Mouse (Mus musculus) right cerebral cortex, postnatal 4 days (tissue): ENCODE measurements around the gene Svs6.
"Not testable (repeated sequence)": the region's sequence is repeated elsewhere in the genome, so short reads cannot be mapped to it uniquely, and the experiment has no call there.

Experiments
- DNase-seq: peaks from one replicate; pipeline ENCODE4 v3.0.0-alpha.2; 2022

Svs6 gene

DNA sequence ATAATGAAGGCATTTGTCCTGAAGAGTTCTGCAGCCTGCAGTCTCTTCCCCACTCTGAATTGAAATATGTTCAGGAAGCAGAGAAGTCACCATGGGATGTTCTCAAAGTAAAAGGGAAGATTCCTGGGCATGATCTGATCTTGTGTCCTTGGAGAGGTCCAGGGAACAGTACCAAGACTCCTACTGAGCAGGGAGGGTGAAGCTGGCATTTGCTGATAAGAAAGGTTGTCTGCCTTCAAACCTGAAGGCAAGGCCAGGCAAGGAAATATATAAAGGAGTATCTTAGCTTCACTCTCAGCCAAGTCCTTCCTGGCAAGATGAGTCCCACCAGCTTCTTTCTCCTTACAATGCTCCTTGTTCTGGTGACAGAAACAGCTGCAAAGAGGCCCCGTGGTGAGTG is at the start of gene Svs6:
Svs6 (plus strand) TSS at position 301 of the 400 bp plus-strand sequence.
- DNase-seq = not testable (repeated sequence)

DNA sequence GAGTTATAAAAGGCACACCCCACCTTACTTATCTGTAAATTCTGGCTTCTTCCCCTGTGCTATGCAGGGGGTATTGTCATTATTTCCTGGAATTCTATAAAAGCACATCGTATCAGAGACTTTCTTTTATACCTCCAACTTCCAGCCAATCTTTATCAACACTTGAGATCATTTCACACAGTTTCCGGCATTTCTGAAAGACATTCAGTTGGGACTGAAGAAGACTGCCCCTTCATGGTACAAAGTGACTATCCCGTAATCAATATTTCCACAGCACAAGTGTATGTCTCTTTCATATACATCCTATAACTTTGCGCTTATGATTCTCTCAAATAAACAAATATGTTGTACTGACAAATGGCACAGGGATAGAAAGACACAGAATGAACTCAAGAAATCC is 38.2 kb upstream of the Svs6 start, which contains the start of gene Svs4:
Svs4 (minus strand) TSS at position 101 of the 400 bp plus-strand sequence.
- DNase-seq = no peak

DNA sequence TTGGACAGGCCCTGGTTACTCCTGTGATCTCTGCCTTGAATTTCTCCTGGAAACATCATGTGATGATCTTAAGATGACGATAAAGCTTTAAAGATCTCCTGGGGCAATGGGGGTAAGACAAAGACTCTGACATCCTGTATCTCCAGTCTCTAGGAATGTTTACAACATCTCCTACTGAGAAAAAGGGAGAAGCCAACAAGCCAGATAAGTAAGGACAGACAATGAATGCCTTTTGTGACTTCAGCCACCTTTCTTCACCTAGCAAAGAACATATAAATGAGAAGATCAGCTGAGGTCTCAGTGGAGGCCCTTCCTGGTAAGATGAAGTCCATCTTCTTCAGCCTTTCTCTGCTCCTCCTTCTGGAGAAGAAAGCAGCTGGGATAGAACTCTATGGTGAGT is 27.6 kb upstream of the Svs6 start, which contains the start of gene Svs3a:
Svs3a (plus strand) TSS at position 301 of the 400 bp plus-strand sequence.
- DNase-seq = not testable (repeated sequence)

DNA sequence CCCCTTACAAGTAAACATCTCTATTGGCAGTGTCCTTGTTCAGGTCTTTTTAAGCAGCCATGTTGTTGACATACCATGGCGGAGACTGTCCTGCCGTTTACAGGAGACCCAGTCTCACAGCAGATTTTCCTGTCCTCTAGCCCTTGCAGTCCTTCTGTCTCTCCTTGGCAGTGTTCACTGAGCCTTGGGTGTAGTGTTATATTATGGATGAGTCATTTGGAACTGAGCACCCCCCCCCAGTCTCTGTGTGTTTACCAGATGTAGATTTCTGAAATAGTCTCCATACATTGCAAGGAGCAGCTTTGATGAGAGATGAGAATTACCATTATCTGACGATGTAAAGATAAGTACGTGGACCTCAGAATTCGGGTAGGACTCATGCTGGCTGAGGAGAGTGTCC is 4.0 kb upstream of the Svs6 start:
- DNase-seq = no peak

DNA sequence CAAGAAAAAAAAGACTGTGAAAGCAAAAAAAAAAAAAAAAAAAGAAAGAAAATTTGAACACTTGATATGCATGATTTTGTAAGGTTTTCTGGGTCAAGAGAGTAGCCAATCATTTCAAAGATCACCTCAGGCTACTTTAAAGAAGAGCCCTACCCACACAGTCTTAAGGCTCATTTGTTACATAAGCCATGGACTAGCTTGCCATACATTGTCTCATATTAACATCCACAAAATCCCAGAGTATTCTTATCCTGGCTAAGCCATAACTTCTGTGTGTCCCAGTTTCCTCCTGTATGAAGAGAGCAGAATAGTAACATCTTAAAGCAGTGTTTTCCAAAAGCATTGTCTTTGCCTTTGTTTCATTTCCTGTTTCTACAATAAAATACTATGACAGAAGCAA is 1.1 kb upstream of the Svs6 start:
- DNase-seq = not testable (repeated sequence)

DNA sequence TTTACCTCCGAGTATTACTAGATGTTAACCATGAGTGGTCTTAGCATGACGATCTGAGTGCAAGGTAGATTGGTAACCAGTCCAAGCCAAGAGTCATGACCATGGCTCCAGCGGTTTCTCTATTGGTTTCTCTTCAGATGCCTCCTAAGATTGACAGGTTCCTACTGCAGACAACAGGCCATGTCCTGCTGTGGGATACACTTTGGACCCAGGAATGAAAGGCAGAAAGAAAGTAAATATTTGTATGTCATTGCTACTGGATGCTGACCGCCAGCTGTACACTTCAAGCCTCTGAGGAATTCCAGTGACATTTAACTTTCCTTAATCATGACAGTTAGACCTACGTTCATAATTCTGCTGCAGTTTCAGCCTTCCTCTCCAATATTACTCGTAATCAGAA is 4.4 kb downstream of the Svs6 start:
- no peak for DNase-seq

DNA sequence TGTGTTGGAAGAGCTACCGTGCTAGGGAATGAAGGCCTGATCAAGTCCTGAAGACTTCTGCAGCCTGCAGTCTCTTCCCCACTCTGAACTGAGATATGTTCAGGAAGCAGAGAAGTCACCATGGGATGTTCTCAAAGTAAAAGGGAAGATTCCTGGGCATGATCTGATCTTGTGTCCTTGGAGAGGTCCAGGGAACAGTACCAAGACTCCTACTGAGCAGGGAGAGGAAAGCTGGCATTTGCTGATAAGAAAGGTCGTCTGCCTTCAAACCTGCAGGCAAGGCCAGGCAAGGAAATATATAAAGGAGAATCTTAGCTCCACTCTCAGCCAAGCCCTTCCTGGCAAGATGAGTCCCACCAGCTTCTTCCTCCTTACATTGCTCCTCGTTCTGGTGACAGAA is 15.9 kb downstream of the Svs6 start, which contains the start of gene Svs5:
Svs5 (plus strand) TSS at position 301 of the 400 bp plus-strand sequence.
- not testable (repeated sequence) for DNase-seq

DNA sequence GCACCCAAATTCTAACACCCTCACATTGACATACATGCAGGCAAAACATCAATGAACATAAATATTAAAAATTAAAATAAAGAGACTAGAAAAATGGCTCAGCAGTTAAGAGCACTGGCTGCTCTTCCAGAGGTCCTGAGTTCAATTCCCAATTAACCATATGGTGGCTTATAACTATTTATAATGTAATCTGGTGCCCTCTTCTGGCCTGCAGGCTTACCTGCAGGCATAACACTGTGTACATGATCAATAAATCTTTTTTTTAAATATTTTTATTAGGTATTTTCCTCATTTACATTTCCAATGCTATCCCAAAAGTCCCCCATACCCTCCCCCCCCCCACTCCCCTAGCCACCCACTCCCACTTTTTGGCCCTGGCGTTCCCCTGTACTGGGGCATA is 27.2 kb downstream of the Svs6 start:
- DNase-seq = not testable (repeated sequence)

DNA sequence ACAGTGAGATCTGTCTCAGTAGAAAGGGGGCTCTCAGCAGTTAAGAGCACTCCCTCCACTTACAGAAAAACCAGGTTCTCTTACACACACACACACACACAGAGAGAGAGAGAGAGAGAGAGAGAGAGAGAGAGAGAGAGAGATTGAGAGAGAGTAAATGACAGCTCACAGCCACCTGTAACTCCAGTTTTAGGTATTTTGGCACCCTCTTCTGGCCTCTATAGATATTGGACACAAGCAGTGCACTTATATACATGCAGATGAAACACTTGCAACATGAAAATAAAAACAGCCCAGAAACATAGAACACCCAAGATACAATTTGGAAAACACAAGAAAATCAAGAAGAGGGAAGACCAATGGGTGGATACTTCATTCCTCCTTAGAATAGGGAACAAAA is 31.1 kb downstream of the Svs6 start:
- DNase-seq = not testable (repeated sequence)

DNA sequence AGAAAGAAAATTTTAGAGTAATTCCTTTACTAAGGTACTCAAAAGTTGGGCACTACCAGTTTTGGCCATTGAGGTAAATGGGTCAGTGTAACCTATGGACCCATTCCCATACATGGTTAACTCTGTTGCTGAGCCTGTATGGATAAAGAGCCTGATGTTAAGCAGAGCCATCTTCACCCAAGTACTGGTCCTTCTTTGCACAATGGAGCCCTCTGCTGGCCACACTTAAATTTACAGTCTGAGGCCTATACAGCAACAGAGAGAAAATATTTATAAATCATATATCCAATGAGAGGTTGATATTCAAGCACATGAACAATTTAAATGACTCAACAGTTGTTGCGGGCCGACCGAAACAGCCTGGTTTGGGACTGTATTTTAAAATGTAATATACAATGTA is 32.4 kb downstream of the Svs6 start:
- peak; percentile 44 for DNase-seq

DNA sequence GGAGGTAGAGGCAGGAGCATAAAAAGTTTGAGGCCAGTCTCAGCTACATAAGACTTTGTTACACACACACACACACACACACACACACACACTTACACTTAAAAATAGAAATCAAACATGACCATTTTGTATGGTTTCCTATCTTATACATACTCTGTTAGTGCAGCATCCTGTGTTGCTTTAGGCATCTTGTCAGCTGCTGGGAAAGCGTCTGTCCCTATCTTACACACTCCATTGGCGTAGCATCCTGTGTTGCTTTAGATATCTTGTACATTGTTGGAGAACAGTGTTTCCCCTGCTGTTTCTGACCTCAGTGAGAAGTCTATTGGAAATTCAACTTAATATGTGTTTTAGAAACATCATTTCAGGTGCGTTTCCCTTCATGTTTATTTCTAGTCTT is 36.1 kb downstream of the Svs6 start:
- no peak for DNase-seq

DNA sequence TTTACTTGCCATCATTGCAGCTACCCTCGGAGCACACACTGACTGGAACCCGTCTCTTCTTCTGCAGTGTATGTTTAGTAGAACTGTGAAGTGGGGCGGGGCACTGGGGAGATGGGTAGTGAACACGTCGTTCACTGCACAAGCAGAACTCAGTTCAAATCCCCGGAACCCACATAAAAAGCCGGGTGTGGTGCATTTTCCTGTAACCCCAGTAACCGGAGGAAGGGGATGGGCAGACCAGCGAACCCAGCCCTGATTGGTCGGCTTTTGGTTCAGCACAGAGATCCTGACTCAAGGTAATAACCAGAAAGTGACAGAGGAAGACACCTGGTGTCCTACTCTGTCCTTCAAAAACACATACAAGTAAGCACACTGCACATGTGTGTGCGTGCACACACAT is 36.8 kb downstream of the Svs6 start:
- no peak for DNase-seq

DNA sequence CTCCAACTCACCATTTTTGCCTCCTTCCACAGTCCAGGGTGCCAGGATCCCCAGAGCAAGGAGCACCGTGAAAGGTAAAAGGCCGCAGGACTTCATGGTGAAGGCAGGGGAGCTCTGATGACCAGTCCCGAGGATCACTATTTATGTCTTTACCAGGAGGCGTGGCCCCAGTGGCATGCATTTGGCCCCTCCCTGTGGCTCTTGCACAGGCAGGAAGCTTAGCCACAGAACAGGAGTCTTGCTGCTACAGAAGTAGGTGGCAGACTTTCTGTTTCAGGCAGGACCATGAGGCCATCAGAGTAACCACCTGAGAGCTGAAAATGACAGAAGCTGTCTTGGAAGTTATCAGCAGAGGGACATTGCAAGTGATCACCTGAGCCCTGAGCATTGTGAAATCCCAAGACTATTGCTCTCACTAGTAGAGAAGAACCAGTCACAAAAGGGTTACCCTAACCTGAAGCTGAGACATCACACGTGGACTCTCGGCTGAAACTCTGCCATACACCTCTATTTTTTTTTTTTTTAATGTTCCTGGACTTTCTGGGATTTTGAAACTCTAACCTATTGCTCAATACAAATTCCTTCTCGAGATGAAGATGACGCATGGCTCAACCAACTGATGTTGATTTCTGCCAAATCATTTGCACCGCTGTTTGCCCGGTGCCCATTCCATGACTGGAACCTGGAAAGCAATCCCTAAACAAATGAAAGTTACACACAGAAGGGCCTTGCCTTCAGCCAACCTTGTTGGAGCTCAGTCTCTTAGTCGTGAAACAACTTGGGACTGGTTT is 39.8 kb downstream of the Svs6 start:
- no peak for DNase-seq

DNA sequence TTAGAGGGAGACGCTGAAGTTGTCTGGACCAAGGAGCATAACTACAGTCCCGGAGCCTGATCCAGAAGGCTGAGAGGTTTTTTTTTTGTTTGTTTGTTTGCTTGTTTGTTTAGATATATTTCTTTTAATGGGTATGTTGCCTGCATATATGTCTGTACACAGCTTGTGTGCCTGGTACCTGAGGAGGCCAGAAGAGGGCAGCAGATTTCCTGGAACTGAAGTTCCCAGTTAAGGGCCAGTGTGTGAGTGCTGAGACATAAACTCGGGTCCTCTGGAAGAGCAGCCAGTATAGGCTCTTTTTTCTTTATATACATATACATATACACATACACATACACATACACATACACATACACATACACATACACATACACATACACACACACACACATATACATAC is 41.8 kb downstream of the Svs6 start:
- DNase-seq = no peak

DNA sequence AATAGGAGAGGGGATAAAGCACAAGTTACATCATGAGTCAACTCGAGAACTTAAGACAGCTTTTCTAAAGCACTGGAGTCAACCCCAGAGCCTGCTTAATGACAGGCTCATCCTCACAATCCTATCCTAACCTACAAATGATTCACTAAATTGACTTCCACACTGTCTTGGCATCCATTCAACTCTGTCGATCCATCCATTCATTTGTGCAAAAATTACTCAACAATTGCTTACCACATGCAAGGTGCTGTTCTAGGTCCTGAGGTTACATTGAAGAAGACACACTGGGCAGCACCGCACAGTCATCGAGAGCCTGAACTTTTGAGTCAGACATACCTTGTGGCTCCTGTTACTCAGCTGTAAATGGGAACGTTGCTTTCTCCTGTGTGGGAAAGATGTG is 42.5 kb downstream of the Svs6 start:
- no peak for DNase-seq

DNA sequence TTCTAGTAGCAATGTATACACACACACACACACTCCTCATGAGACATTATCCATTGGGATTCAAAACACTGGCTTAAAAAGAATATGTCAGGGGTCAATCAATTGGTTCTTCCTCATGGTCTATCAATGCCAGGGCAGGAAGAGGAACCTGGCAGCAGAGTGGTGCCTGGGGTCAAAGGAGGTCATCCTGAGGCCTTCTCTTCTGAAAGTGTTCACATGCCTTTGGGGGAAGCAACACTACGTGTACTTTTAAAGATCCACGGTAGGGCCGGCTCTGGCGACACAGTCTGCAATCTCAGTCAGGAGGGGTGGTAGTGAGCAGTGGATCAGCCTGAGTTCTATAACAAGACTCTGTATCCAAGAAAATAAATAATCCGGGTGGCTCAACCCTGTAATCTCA is 43.1 kb downstream of the Svs6 start:
- DNase-seq = no peak

DNA sequence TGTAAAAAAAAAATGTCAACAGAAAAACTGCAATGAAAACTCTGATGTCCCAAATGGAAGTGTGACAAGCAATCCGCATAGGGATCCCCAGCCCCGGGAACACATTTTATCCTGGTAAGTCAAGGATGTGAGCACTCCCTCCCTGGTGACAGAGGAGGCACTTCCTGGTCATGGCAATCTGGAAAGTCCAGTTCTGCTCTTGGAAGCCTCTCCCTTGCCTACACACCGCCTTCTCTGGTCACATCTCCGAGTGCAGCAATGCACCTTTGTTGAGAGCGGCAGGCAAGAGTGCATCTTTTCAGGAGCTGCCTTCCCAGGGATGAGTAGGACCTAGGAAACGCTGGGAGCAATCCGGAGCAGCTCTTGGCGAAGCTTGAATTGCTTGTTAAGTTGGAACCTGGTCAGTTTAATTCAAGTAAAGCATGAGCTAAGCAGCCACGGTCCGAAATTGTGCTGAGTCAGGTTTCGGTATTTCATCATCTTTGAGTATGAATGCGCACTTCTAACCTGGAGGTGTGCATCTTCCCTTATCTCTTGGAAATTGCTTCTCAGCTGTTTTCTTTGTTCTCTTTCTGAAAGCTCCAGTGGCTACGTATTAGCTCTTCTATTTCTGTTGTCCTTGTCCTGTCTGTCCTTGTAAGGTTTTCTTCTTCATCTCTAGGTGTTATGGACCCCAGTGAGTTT is 44.6 kb downstream of the Svs6 start:
- DNase-seq = no peak

DNA sequence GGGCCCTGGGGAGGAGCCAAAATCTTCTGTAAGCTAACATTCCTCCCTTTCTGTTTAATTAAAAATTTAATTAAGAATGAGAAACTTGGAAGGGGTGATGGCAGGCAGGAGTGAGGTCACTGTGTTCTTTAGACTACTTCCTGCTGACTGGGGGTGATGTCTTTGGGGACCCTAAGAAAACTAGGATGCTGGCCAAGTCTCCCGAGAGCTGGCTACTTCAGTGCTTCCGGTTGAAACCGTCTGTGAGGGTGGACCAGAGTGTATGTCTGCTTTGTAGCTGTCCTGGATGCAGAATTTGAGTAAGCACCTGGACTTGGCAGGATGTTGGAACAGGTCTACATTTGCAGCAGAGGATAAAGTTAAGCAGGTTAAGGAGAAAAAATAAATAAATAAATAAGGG is 50.4 kb downstream of the Svs6 start:
- DNase-seq = no peak
